Mouse (Mus musculus) liver, adult 2 months (tissue): ENCODE measurements at regions not wholly inside any gene's neighbourhood (a gene's known extent, or its start where the extent isn't known, plus 50 kb on each side); places are given as distances from the start of the nearest gene placed in this dataset.

Experiments used
- DNase-seq: peaks from one replicate; pipeline ENCODE4 v3.0.0-alpha.2; 2011; ENCODE audit warnings: low read depth, low spot score; ENCODE audit errors: extremely low read depth
- H3K27ac ChIP-seq: fragments of 200-500 bp; replicated peaks from 2 replicates; pipeline ENCODE4 v1.5.1; 2012; ENCODE audit warnings: low read depth, mild to moderate bottlenecking, control low read depth, inconsistent platforms, low read length; ENCODE audit not compliant: insufficient read depth
- H3K27me3 ChIP-seq: fragments of 200-500 bp; 2 replicates; pipeline ENCODE4 v1.6.1; 2012; ENCODE audit warnings: mild to moderate bottlenecking, moderate library complexity, low read length, inconsistent platforms; ENCODE audit not compliant: control insufficient read depth, insufficient read depth
- H3K36me3 ChIP-seq: fragments of 200-500 bp; 2 replicates; pipeline ENCODE4 v1.6.1; 2012; ENCODE audit warnings: low read length, inconsistent platforms; ENCODE audit not compliant: control insufficient read depth, insufficient read depth
- H3K4me1 ChIP-seq: fragments of 200-500 bp; 2 replicates; pipeline ENCODE4 v1.6.1; 2011; ENCODE audit warnings: low read length; ENCODE audit not compliant: control insufficient read depth, insufficient read depth
- H3K4me3 ChIP-seq: fragments of 200-500 bp; 2 replicates; pipeline ENCODE4 v1.5.1; 2011; ENCODE audit warnings: low read depth, mild to moderate bottlenecking, control low read depth, low read length, moderate library complexity; ENCODE audit not compliant: insufficient read depth
- H3K79me2 ChIP-seq: fragments of 200-500 bp; 2 replicates; pipeline ENCODE4 v1.6.1; 2012; ENCODE audit warnings: inconsistent platforms, mild to moderate bottlenecking, low read length, moderate library complexity; ENCODE audit not compliant: control insufficient read depth, insufficient read depth
- H3K9ac ChIP-seq: fragments of 200-500 bp; 2 replicates; pipeline ENCODE4 v1.6.1; 2012; ENCODE audit warnings: low read depth, mild to moderate bottlenecking, control low read depth, inconsistent platforms, low read length
- CTCF ChIP-seq: fragments of 200-500 bp; IDR thresholded peaks from 2 replicates; pipeline ENCODE4 v1.5.1; 2011; ENCODE audit warnings: low read depth, low read length, control low read depth
- POLR2A ChIP-seq: fragments of 200-500 bp; IDR thresholded peaks from 2 replicates; pipeline ENCODE4 v1.6.1; 2011; ENCODE audit warnings: low read length, control low read depth; ENCODE audit not compliant: insufficient read depth; ENCODE audit errors: extremely low read depth
- WGBS: fragments of 180-500 bp; shearing (Covaris S2); methylation state at CpG from one replicate; pipeline ENCODE4 v1.1.7; 2018; 5-methylcytosine and 5-hydroxymethylcytosine counted together

DNA sequence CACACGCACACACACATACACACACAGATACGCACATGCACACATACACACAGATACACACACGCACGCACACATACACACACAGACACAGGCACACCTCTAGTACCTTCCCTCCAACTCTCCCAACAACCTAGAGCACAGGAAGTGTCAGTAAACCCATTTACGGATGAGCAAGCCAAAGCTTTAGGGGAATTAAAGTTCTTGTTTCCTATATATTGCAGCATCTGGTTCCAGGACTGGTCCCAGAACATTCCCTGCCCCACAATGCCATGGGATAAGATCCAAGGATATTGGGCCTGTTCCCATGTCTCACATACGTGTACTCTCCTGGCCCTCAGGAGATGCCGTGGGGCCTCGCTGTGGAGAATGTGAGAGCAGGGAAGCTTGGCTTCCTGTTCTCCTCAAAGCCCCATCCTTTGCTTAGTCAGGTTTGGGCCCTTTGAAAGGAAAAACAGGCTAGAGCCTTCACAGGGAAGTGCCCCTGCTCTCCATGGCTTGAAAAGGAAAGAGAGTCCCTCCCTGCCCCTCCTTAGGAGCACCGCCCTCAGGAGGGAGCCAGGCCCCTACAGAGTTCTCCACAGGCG lies 75.9 kb downstream of the Zfp36l2 start:
- 81% methylated on average over 10 of the region's 10 CpGs for WGBS
- H3K4me1 ChIP-seq: peaks cover 15% of the 10 kb centered on the region
- H3K9ac ChIP-seq: 0 out of 2 replicates have a peak overlapping the region, but pooled peaks have one; percentile 8

DNA sequence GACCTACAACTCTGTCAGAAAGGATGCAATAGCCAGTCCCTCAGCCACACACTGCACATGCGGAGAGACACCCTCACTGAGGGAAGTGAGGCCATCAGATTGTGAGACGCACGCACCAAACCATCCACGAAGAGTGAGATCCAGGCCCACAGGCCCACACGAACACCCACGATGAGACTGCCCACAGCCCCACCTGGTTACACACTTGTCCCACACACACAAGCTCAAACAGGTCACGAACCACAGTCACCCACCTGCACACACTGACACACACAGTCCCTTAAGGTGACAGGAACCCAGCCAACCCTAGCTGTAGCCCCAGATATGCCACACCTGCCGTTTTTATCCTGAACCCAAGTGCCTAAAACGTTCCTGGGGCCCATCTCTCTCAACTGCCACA lies 76.8 kb downstream of the Zfp36l2 start:
- DNase-seq: no peak
- H3K79me2 ChIP-seq: no peaks in the 10 kb centered on the region
- H3K36me3 ChIP-seq: no peaks in the 10 kb centered on the region
- no peak for TF ChIP-seq POLR2A
- no peak for TF ChIP-seq CTCF
- H3K9ac ChIP-seq: no peak overlapping the region
- no peak overlapping the region for H3K27ac ChIP-seq
- no peaks in the 10 kb centered on the region for H3K27me3 ChIP-seq
- H3K4me3 ChIP-seq: no peak overlapping the region
- H3K4me1 ChIP-seq: peaks cover 9% of the 10 kb centered on the region
- 89% methylated on average over 9 of the region's 9 CpGs for WGBS

More for the DNA sequence above, 75.9 kb downstream of the Zfp36l2 start:
- no peaks in the 10 kb centered on the region for H3K27me3 ChIP-seq
- H3K79me2 ChIP-seq: no peaks in the 10 kb centered on the region
- TF ChIP-seq CTCF (no peak), POLR2A (no peak)
- no peak for DNase-seq
- H3K4me3 ChIP-seq: no peak overlapping the region
- H3K27ac ChIP-seq: no peak overlapping the region; the same call in 1 of the 2 replicates
- no peaks in the 10 kb centered on the region for H3K36me3 ChIP-seq

DNA sequence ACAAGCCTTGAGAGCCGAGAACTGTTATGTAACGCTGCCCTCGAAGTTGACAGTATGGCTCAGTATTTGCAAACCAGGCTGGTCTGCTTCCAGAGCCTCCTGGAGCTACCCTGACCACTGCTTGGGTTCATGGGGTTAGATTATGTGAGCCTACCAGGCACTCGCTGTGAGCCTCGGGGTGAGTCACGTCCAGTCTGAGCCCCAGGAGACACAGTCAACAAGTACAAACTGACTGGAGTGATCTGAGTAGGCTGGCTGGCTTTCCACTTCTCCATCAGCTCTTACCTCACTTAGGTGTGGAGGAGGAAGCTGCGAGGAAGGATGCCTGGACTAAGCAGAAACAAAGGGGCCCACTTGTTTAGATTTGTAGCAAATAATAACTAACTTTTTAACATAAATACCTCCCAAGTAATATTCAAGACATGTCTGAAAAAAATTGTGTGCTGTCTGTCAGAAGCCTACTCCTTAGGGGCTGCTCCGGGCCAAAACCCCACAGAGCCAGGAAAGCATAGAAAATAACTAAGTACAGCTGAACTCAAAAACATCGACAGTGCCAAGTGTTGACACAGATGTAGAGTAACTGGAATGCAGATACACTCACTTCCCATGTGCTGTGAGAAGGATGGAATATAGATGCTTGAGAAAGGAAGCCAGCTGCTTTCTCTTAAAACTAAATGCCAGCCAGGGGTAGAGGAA lies 77.6 kb downstream of the Zfp36l2 start:
- TF ChIP-seq POLR2A (no peak), CTCF (no peak)
- Histone ChIP-seq H3K4me1 (peaks cover 8% of the 10 kb centered on the region), H3K79me2 (no peaks in the 10 kb centered on the region), H3K4me3 (no peak overlapping the region), H3K9ac (no peak overlapping the region), H3K36me3 (no peaks in the 10 kb centered on the region), H3K27ac (no peak overlapping the region), H3K27me3 (no peaks in the 10 kb centered on the region)
- WGBS: 77% methylated on average over 9 of the region's 9 CpGs
- DNase-seq: no peak

DNA sequence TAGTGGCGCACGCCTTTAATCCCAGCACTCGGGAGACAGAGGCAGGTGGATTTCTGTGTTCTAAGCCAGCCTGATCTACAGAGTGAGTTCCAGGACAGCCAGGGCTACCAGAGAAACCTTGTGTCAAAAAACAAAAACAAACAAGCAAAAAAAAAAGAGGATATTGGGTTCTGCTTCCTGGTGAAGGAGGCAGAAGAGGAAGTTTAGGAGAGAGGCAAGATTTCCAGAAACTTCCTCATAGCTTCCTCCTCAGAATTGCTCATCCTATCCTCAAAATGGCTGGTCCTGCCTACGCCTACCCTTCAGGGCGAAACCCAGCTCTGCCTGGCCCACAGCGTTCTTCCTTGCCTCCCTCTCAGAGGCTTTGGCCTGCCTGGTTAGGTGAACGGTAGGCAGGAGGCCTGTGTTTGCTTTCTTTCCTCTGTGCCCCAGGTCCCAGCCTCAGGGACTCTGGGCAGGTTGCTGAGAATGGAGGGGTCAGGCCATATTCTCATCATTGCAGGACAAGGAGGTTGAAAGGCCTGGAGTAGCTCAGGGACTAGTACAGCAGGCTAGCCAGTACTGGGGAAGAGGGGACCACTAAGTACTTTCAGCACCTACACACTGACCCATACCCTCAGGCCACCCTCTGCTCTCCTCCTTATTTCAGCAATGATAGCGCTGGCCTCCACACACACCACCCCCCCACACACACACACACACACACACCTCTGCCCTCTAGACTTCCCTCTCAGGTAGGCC lies 79.6 kb downstream of the Zfp36l2 start:
- WGBS: 87% methylated on average over 8 of the region's 8 CpGs
- TF ChIP-seq POLR2A: no peak
- no peak for TF ChIP-seq CTCF
- H3K4me1 ChIP-seq: 0 out of 2 replicates have a peak, but pooled peaks cover 5% of the 10 kb centered on the region
- no peaks in the 10 kb centered on the region for H3K27me3 ChIP-seq
- H3K9ac ChIP-seq: no peak overlapping the region
- peak overlapping the region; percentile 24; the same call in 1 of the 2 replicates for H3K27ac ChIP-seq
- DNase-seq: no peak
- no peak overlapping the region for H3K4me3 ChIP-seq
- no peaks in the 10 kb centered on the region for H3K36me3 ChIP-seq
- H3K79me2 ChIP-seq: no peaks in the 10 kb centered on the region

DNA sequence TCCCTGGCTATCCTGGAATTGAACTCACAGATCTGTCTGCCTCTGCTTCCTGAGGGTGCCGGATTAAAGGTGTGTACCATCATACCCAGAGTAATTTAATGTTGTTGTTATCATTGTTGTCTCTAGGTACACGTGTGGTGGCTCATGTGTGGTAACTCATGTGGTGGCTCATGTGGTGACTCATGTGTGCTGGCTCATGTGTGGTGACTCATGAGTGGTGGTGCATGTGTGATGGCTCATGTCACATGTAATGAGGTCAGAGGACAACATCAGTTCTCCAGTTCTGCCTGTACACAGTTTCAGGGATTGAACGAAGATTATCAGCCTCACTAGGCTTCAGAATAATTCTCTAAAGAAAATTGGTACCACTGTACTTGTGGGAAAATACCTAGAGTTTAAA lies 80.2 kb downstream of the Zfp36l2 start:
- no peak overlapping the region for H3K9ac ChIP-seq
- 0 out of 2 replicates have a peak, but pooled peaks cover 3% of the 10 kb centered on the region for H3K4me1 ChIP-seq
- TF ChIP-seq CTCF (no peak), POLR2A (no peak)
- H3K79me2 ChIP-seq: no peaks in the 10 kb centered on the region
- DNase-seq: no peak
- H3K36me3 ChIP-seq: no peaks in the 10 kb centered on the region
- no peaks in the 10 kb centered on the region for H3K27me3 ChIP-seq
- 0 out of 2 replicates have a peak overlapping the region, but pooled peaks have one; percentile 24 for H3K27ac ChIP-seq
- H3K4me3 ChIP-seq: no peak overlapping the region
- WGBS: 87% methylated on average over 3 of the region's 3 CpGs
